Comparison of ENCODE assay signal across 8 mouse cellular contexts in the genomic region with DNA sequence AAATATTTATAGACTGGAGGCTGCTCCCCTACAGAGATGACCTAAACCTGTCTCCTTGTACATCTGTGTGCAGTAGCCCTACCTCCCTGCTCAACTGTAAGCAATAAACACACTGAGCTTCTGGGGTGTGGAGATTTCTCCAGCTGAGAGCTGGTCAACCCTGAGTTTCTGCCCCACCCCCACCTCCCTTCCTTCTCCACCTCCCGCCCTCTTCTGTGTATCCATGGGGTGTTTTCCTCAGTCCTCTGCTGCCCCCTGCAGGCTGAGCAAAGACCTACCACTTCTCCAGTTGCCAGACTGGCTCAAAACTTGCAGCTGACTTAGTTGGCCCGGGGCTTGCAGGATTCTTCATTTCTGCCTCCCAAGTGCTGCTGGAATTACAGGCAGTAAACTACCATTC. TPM values are rescaled to one million over a fixed set of nuclear protein-coding genes. Genes with fewer than 3 reads are reported as not detected.
A peak's percentile ranks its signal among the peaks of the same experiment; 100 is the strongest.
DNase-seq lines count a peak whose midpoint lies in the region; ATAC-seq and TF ChIP-seq lines count a peak whose summit lies in the region.

No protein-coding gene starts in this region.

- H3K4me2 ChIP-seq in CH12.LX (ENCODE audit: insufficient read depth, low read depth, poor library complexity, severe bottlenecking) = no peak overlapping the region
- H3K4me2 ChIP-seq in heart, postnatal 0 days (ENCODE audit: low read depth, low read length) = no peak overlapping the region

- WGBS in heart, postnatal 0 days = 5% methylated on average over 2 of the region's 2 CpGs
- 5% methylated on average over 2 of the region's 2 CpGs for WGBS in lung, adult 2 months

- peak; percentile 66 to 92 for TF ChIP-seq CTCF in CH12.LX (conservative IDR thresholded peaks at IDR 0.05 in 1 of 2, IDR thresholded peaks at IDR 0.05 in 1 of 2; ENCODE audit: low read depth in 2 of 2, low read length in 2 of 2)
- TF ChIP-seq CTCF in brain, embryonic 14.5 days (IDR thresholded peaks at IDR 0.05; ENCODE audit: borderline replicate concordance, extremely low read depth, insufficient read depth, insufficient read length) = peak; percentile 85
- TF ChIP-seq CTCF in heart, postnatal 0 days (IDR thresholded peaks at IDR 0.05; ENCODE audit: low read depth) = peak; percentile 87
- peak; percentile 85 for TF ChIP-seq CTCF in layer of hippocampus, adult 2 months (conservative IDR thresholded peaks at IDR 0.05)
- TF ChIP-seq CTCF in lung, adult 2 months (IDR thresholded peaks at IDR 0.05; ENCODE audit: insufficient read depth, low read length) = peak; percentile 85

- peak; percentile 80 for ATAC-seq in heart, postnatal 0 days (ENCODE audit: insufficient read depth, low read depth)

- dilution Hi-C loops in CH12.LX (cut with MboI; ENCODE audit: extremely low pct_ligation_motif_present, extremely low pct_unique_long_range_greater_than_20kb, low sequenced_read_pairs) = no loop called here

- no peaks in the 10 kb centered on the region for H3K9me3 ChIP-seq in CH12.LX (replicated peaks; ENCODE audit: low read length)
- no peaks in the 10 kb centered on the region for H3K9me3 ChIP-seq in heart, postnatal 0 days (replicated peaks; ENCODE audit: control insufficient read depth, low read length)

- TF ChIP-seq RAD21 in CH12.LX (IDR thresholded peaks at IDR 0.05; ENCODE audit: low read depth, low read length) = peak; percentile 89

- in situ Hi-C loops in CH12.LX (cut with MboI; ENCODE audit: low pct_ligation_motif_present, low pct_unique_long_range_greater_than_20kb, low sequenced_read_pairs) = no loop called here

- TF ChIP-seq EP300 in CH12.LX (IDR thresholded peaks at IDR 0.05; ENCODE audit: low read length) = no peak
- no peak for TF ChIP-seq EP300 in heart, postnatal 0 days (IDR thresholded peaks at IDR 0.05; ENCODE audit: low read depth)

- DNase-seq in CH12.LX (ENCODE audit: extremely low read depth) = peak; percentile 93
- DNase-seq in brain, embryonic 14.5 days (ENCODE audit: low read depth) = peak; percentile 89
- DNase-seq in fibroblast of lung, adult 2 months (ENCODE audit: low read depth) = peak; percentile 75
- peak; percentile 85 for DNase-seq in heart, postnatal 0 days (ENCODE audit: low spot score)
- DNase-seq in layer of hippocampus, adult 2 months (ENCODE audit: low spot score in 2 of 2) = peak; percentile 82 to 91
- peak; percentile 83 for DNase-seq in lung, adult 2 months
- peak; percentile 91 for DNase-seq in retina, embryonic 14.5 days (ENCODE audit: low spot score)
- DNase-seq in thymus, postnatal 36 days = peak; percentile 79 to 83

- no peak for TF ChIP-seq POLR2A in CH12.LX (IDR thresholded peaks at IDR 0.05; ENCODE audit: low read depth, low read length)
- no peak for TF ChIP-seq POLR2A in brain, embryonic 14.5 days (IDR thresholded peaks at IDR 0.05; ENCODE audit: borderline replicate concordance, extremely low read depth, insufficient read depth, insufficient read length, poor library complexity, severe bottlenecking)
- no peak for TF ChIP-seq POLR2A in lung, adult 2 months (IDR thresholded peaks at IDR 0.05; ENCODE audit: borderline replicate concordance, extremely low read depth, low read depth, low read length)

- no peak overlapping the region for H3K9ac ChIP-seq in CH12.LX (ENCODE audit: insufficient read depth, low read depth)
- H3K9ac ChIP-seq in heart, postnatal 0 days (replicated peaks; ENCODE audit: low read depth, low read length) = no peak overlapping the region

- no peaks in the 10 kb centered on the region for H3K79me2 ChIP-seq in CH12.LX (replicated peaks; ENCODE audit: control insufficient read depth, extremely low read depth, insufficient read depth, poor library complexity, severe bottlenecking)

- no peak overlapping the region for H3K27ac ChIP-seq in CH12.LX (ENCODE audit: insufficient read depth, low read depth)
- H3K27ac ChIP-seq in heart, postnatal 0 days (ENCODE audit: low read depth) = no peak overlapping the region
- H3K27ac ChIP-seq in layer of hippocampus, adult 2 months = no peak overlapping the region

- H3K4me3 ChIP-seq in CH12.LX (replicated peaks in 1 of 3; ENCODE audit: low read depth in 2 of 3, low read length in 2 of 3, poor library complexity in 1 of 3) = no peak overlapping the region
- no peak overlapping the region for H3K4me3 ChIP-seq in heart, postnatal 0 days (ENCODE audit: low read depth, low read length)
- H3K4me3 ChIP-seq in layer of hippocampus, adult 2 months = no peak overlapping the region
- H3K4me3 ChIP-seq in lung, adult 2 months (replicated peaks; ENCODE audit: extremely low read depth, low read depth, low read length) = no peak overlapping the region

- H3K27me3 ChIP-seq in CH12.LX (replicated peaks) = peaks cover 1% of the 10 kb centered on the region
- H3K27me3 ChIP-seq in heart, postnatal 0 days (ENCODE audit: control insufficient read depth, insufficient read depth, low read length) = no peaks in the 10 kb centered on the region

- peaks cover 4 to 7% of the 10 kb centered on the region in 2 experiments; a peak in 3 of 4 replicates for H3K4me1 ChIP-seq in CH12.LX (ENCODE audit: control insufficient read depth in 1 of 2, insufficient read depth in 2 of 2)
- no peaks in the 10 kb centered on the region for H3K4me1 ChIP-seq in heart, postnatal 0 days (ENCODE audit: control insufficient read depth, insufficient read depth)
- no peaks in the 10 kb centered on the region for H3K4me1 ChIP-seq in lung, adult 2 months (ENCODE audit: control insufficient read depth, insufficient read depth, low read length)

- H3K36me3 ChIP-seq in CH12.LX (replicated peaks in 1 of 2; ENCODE audit: control insufficient read depth in 1 of 2, insufficient read depth in 1 of 2, low read length in 1 of 2) = no peaks in the 10 kb centered on the region
- no peaks in the 10 kb centered on the region for H3K36me3 ChIP-seq in heart, postnatal 0 days (replicated peaks; ENCODE audit: control insufficient read depth, insufficient read depth, low read length)

TF ChIP-seq in CH12.LX, 34 proteins besides CTCF, POLR2A, EP300 and RAD21 (continues in another document):
- no peak for TF ChIP-seq JUN (IDR thresholded peaks at IDR 0.05; ENCODE audit: insufficient read depth, low read depth, low read length)
- no peak for TF ChIP-seq USF2 (conservative IDR thresholded peaks at IDR 0.05; ENCODE audit: low read depth, low read length)
- TF ChIP-seq IRF4 (IDR thresholded peaks at IDR 0.05; ENCODE audit: low read depth, low read length) = peak; percentile 57
- peak; percentile 16; the same call in 1 of the 2 replicates for TF ChIP-seq ELF1 (IDR thresholded peaks at IDR 0.05; ENCODE audit: low read depth, low read length)
- no peak for TF ChIP-seq MAX (IDR thresholded peaks at IDR 0.05; ENCODE audit: low read length)
- TF ChIP-seq ZKSCAN1 (IDR thresholded peaks at IDR 0.05; ENCODE audit: borderline replicate concordance, low read depth, low read length) = no peak
- TF ChIP-seq PAX5 (IDR thresholded peaks at IDR 0.05; ENCODE audit: low read length) = no peak
- no peak for TF ChIP-seq POLR2AphosphoS2 (IDR thresholded peaks at IDR 0.05; ENCODE audit: low read depth, low read length)
- TF ChIP-seq SMC3 (IDR thresholded peaks at IDR 0.05; ENCODE audit: low read depth, low read length) = peak; percentile 92
- TF ChIP-seq CHD1 (IDR thresholded peaks at IDR 0.05; ENCODE audit: low read depth, low read length) = no peak
- no peak for TF ChIP-seq ETS1 (conservative IDR thresholded peaks at IDR 0.05; ENCODE audit: low read depth, low read length)
- peak; percentile 85 for TF ChIP-seq ZC3H11A (IDR thresholded peaks at IDR 0.05; ENCODE audit: low read depth, low read length)
- no peak for TF ChIP-seq TBP (conservative IDR thresholded peaks at IDR 0.05; ENCODE audit: low read depth, low read length)
- peak; percentile 84 for TF ChIP-seq MAZ (IDR thresholded peaks at IDR 0.05; ENCODE audit: low read depth, low read length)
- no peak for TF ChIP-seq SIN3A (IDR thresholded peaks at IDR 0.05; ENCODE audit: low read length)

RNA-seq across cellular contexts. Expression of gene Qrich2, which starts 2.2 kb away (rescaled TPM):
- 0.13 and 0.38 TPM in 2 replicates for total RNA-seq in CH12.LX (2012; rRNA removed)
- total RNA-seq in CH12.LX (2014; rRNA removed) = 0.23 and 0.32 TPM in 2 replicates
- polyA plus RNA-seq in CH12.LX (2012; ENCODE audit: insufficient read length, low read depth) = 0.29 and 0.37 TPM in 2 replicates
- 0.14 and 0.15 TPM in 2 replicates for polyA plus RNA-seq in brain, embryonic 14.5 days (2012; rRNA removed)
- total RNA-seq in heart, postnatal 0 days (2014; rRNA removed; ENCODE audit: low replicate concordance) = 0.23 TPM in 1 of 2 replicates, not detected in the other
- not detected in 2 replicates for polyA plus RNA-seq in heart, postnatal 0 days (2015; fragmentation: Nextera tagmentation; extraction: Ambion mirVana)
- total RNA-seq in layer of hippocampus, adult 2 months (2021) = under 1 TPM in 1 of 2 experiments, not detected in 1; 0.17 TPM
- polyA plus RNA-seq in lung, adult 2 months (2012; rRNA removed) = 0.11 and 0.18 TPM in 2 replicates

RNA-seq across cellular contexts. Expression of gene Ubald2, which starts 29.9 kb away (rescaled TPM):
- total RNA-seq in CH12.LX (2012; rRNA removed) (321 and 436 TPM in 2 replicates), CH12.LX (2014; rRNA removed) (291 and 336 TPM in 2 replicates)
- polyA plus RNA-seq in CH12.LX (2012; ENCODE audit: insufficient read length, low read depth) = 222 and 228 TPM in 2 replicates
- polyA plus RNA-seq in brain, embryonic 14.5 days (2012; rRNA removed) = 203 and 296 TPM in 2 replicates
- 48.3 and 161 TPM in 2 replicates for total RNA-seq in heart, postnatal 0 days (2014; rRNA removed; ENCODE audit: low replicate concordance)
- polyA plus RNA-seq in heart, postnatal 0 days (2015; fragmentation: Nextera tagmentation; extraction: Ambion mirVana) = 32.3 and 41.9 TPM in 2 replicates
- 10 to 100 TPM; 32.5 to 41.9 TPM for total RNA-seq in layer of hippocampus, adult 2 months (2021)
- 159 and 160 TPM in 2 replicates for polyA plus RNA-seq in lung, adult 2 months (2012; rRNA removed)

RNA-seq across cellular contexts. Expression of gene Prpsap1, which starts 30.2 kb away (rescaled TPM):
- total RNA-seq in CH12.LX (2012; rRNA removed) (114 and 118 TPM in 2 replicates), CH12.LX (2014; rRNA removed) (79.8 and 93.5 TPM in 2 replicates)
- polyA plus RNA-seq in CH12.LX (2012; ENCODE audit: insufficient read length, low read depth) = 112 and 114 TPM in 2 replicates
- polyA plus RNA-seq in brain, embryonic 14.5 days (2012; rRNA removed) = 120 and 132 TPM in 2 replicates
- 43.3 and 46.6 TPM in 2 replicates for total RNA-seq in heart, postnatal 0 days (2014; rRNA removed; ENCODE audit: low replicate concordance)
- polyA plus RNA-seq in heart, postnatal 0 days (2015; fragmentation: Nextera tagmentation; extraction: Ambion mirVana) = 59.2 and 62.2 TPM in 2 replicates
- 10 to 100 TPM; 84.2 to 98.5 TPM for total RNA-seq in layer of hippocampus, adult 2 months (2021)
- 82.4 and 92.0 TPM in 2 replicates for polyA plus RNA-seq in lung, adult 2 months (2012; rRNA removed)

RNA-seq across cellular contexts. Expression of gene Rnf157, which starts 51.0 kb away (rescaled TPM):
- total RNA-seq in CH12.LX (2012; rRNA removed) = 17.2 and 39.3 TPM in 2 replicates
- total RNA-seq in CH12.LX (2014; rRNA removed) = 7.2 and 8.7 TPM in 2 replicates
- polyA plus RNA-seq in CH12.LX (2012; ENCODE audit: insufficient read length, low read depth) = 8.7 and 10.9 TPM in 2 replicates
- polyA plus RNA-seq in brain, embryonic 14.5 days (2012; rRNA removed) = 59.5 and 97.3 TPM in 2 replicates
- total RNA-seq in heart, postnatal 0 days (2014; rRNA removed; ENCODE audit: low replicate concordance) = 10.8 and 11.4 TPM in 2 replicates
- polyA plus RNA-seq in heart, postnatal 0 days (2015; fragmentation: Nextera tagmentation; extraction: Ambion mirVana) = 2.2 and 3.5 TPM in 2 replicates
- total RNA-seq in layer of hippocampus, adult 2 months (2021) = 100 to 1,000 TPM; 227 to 236 TPM
- 3.0 and 3.6 TPM in 2 replicates for polyA plus RNA-seq in lung, adult 2 months (2012; rRNA removed)
